31 mouse cellular contexts compared by ENCODE assay signal in genomic region chr13:98523719-98524316, GRCm38 (mm10). TPM values are rescaled to one million over a fixed set of nuclear protein-coding genes. Genes with fewer than 3 reads are reported as not detected.
A peak's percentile ranks its signal among the peaks of the same experiment; 100 is the strongest.
DNase-seq lines count a peak whose midpoint lies in the region; ATAC-seq lines count a peak whose summit lies in the region.
"Had no signal": no experiment of that assay in that cellular context is flagged by ENCODE, and none has a peak within 500 bp of the region (broad histone marks: within the 10 kb centered on the region; RNA-seq: fewer than 3 reads in every experiment).

No protein-coding gene starts in this region.

- no peaks in the 10 kb centered on the region for H3K36me3 ChIP-seq in heart, embryonic 10.5 days
- no peaks in the 10 kb centered on the region for H3K36me3 ChIP-seq in embryonic facial prominence, embryonic 10.5 days (replicated peaks)
- H3K36me3 ChIP-seq in embryonic facial prominence, embryonic 14.5 days (ENCODE audit: control insufficient read depth, insufficient read depth, low read length): no peaks in the 10 kb centered on the region
- H3K36me3 ChIP-seq in limb, embryonic 12.5 days: no peaks in the 10 kb centered on the region
- H3K36me3 ChIP-seq in hindbrain, embryonic 12.5 days: no peaks in the 10 kb centered on the region
- H3K36me3 ChIP-seq: forebrain, embryonic 12.5 days; heart, embryonic 13.5 days; hindbrain, embryonic 10.5 days; limb, embryonic 15.5 days; liver, embryonic 15.5 days; lung, embryonic 15.5 days; midbrain, embryonic 12.5 days had no signal

- H3K27me3 ChIP-seq in heart, embryonic 10.5 days (ENCODE audit: insufficient read depth, poor library complexity, severe bottlenecking): no peaks in the 10 kb centered on the region
- H3K27me3 ChIP-seq in embryonic facial prominence, embryonic 10.5 days (replicated peaks; ENCODE audit: low read depth, poor library complexity, severe bottlenecking): peaks cover 15% of the 10 kb centered on the region; the same call in 1 of the 2 replicates
- H3K27me3 ChIP-seq in embryonic facial prominence, embryonic 14.5 days (replicated peaks; ENCODE audit: control insufficient read depth, insufficient read depth, low read length): no peaks in the 10 kb centered on the region
- H3K27me3 ChIP-seq in limb, embryonic 12.5 days: peaks cover 5% of the 10 kb centered on the region; the same call in 1 of the 2 replicates
- no peaks in the 10 kb centered on the region for H3K27me3 ChIP-seq in hindbrain, embryonic 12.5 days
- H3K27me3 ChIP-seq: heart, embryonic 13.5 days; liver, embryonic 15.5 days; lung, embryonic 15.5 days had no signal

- WGBS in heart, embryonic 10.5 days: 77% methylated on average over 6 of the region's 6 CpGs
- WGBS in embryonic facial prominence, embryonic 10.5 days: 72% methylated on average over 6 of the region's 6 CpGs
- 63% methylated on average over 6 of the region's 6 CpGs for WGBS in embryonic facial prominence, embryonic 14.5 days
- 32% methylated on average over 6 of the region's 6 CpGs for WGBS in limb, embryonic 12.5 days
- WGBS in hindbrain, embryonic 12.5 days: 68% methylated on average over 6 of the region's 6 CpGs

- no peaks in the 10 kb centered on the region for H3K9me3 ChIP-seq in heart, embryonic 10.5 days
- peaks cover 9% of the 10 kb centered on the region; the same call in 1 of the 2 replicates for H3K9me3 ChIP-seq in embryonic facial prominence, embryonic 10.5 days
- H3K9me3 ChIP-seq in embryonic facial prominence, embryonic 14.5 days (ENCODE audit: control insufficient read depth, low read length): peaks cover 5% of the 10 kb centered on the region; the same call in 1 of the 2 replicates
- H3K9me3 ChIP-seq in limb, embryonic 12.5 days: peaks cover 10% of the 10 kb centered on the region; the same call in 1 of the 2 replicates
- no peaks in the 10 kb centered on the region for H3K9me3 ChIP-seq in hindbrain, embryonic 12.5 days (replicated peaks)
- H3K9me3 ChIP-seq: forebrain, embryonic 12.5 days; heart, embryonic 13.5 days; hindbrain, embryonic 10.5 days; liver, embryonic 15.5 days; lung, embryonic 15.5 days; midbrain, embryonic 12.5 days had no signal

- no peak overlapping the region for H3K27ac ChIP-seq in heart, embryonic 10.5 days
- no peak overlapping the region for H3K27ac ChIP-seq in embryonic facial prominence, embryonic 10.5 days (replicated peaks)
- H3K27ac ChIP-seq in embryonic facial prominence, embryonic 14.5 days (replicated peaks; ENCODE audit: low read depth, low read length): no peak overlapping the region
- H3K27ac ChIP-seq in limb, embryonic 12.5 days: no peak overlapping the region
- no peak overlapping the region for H3K27ac ChIP-seq in hindbrain, embryonic 12.5 days
- H3K27ac ChIP-seq: forebrain, embryonic 12.5 days; heart, embryonic 13.5 days; hindbrain, embryonic 10.5 days; hindbrain, postnatal 0 days; limb, embryonic 15.5 days; liver, embryonic 15.5 days; lung, embryonic 15.5 days; midbrain, embryonic 12.5 days had no signal

- H3K9ac ChIP-seq in embryonic facial prominence, embryonic 14.5 days (ENCODE audit: low read depth, low read length): no peak overlapping the region
- H3K9ac ChIP-seq in limb, embryonic 12.5 days (replicated peaks): no peak overlapping the region
- H3K9ac ChIP-seq in hindbrain, embryonic 12.5 days: no peak overlapping the region
- H3K9ac ChIP-seq: forebrain, embryonic 12.5 days; heart, embryonic 13.5 days; limb, embryonic 15.5 days; liver, embryonic 15.5 days; lung, embryonic 15.5 days; midbrain, embryonic 12.5 days had no signal

- peak; percentile 50; the same call in 1 of the 2 replicates for ATAC-seq in embryonic facial prominence, embryonic 14.5 days (ENCODE audit: low read depth)
- peak; percentile 81 for ATAC-seq in limb, embryonic 12.5 days (ENCODE audit: insufficient number of reproducible peaks, insufficient read depth, low FRiP score, low TSS enrichment, low read depth)
- ATAC-seq in hindbrain, embryonic 12.5 days (ENCODE audit: low FRiP score): no peak
- ATAC-seq: hindbrain, postnatal 0 days; intestine, postnatal 0 days had no signal

- no peak overlapping the region for H3K4me2 ChIP-seq in embryonic facial prominence, embryonic 14.5 days (ENCODE audit: low read depth, low read length)
- H3K4me2 ChIP-seq in limb, embryonic 12.5 days: no peak overlapping the region
- no peak overlapping the region for H3K4me2 ChIP-seq in hindbrain, embryonic 12.5 days (replicated peaks)
- H3K4me2 ChIP-seq: forebrain, embryonic 12.5 days; heart, embryonic 13.5 days; limb, embryonic 15.5 days; liver, embryonic 15.5 days; lung, embryonic 15.5 days; midbrain, embryonic 12.5 days had no signal

- no peaks in the 10 kb centered on the region for H3K4me1 ChIP-seq in heart, embryonic 10.5 days
- peaks cover 4% of the 10 kb centered on the region; the same call in 1 of the 2 replicates for H3K4me1 ChIP-seq in embryonic facial prominence, embryonic 10.5 days
- H3K4me1 ChIP-seq in embryonic facial prominence, embryonic 14.5 days (ENCODE audit: control insufficient read depth, insufficient read depth, low read length): no peaks in the 10 kb centered on the region
- peaks cover 11% of the 10 kb centered on the region for H3K4me1 ChIP-seq in limb, embryonic 12.5 days (replicated peaks)
- H3K4me1 ChIP-seq in hindbrain, embryonic 12.5 days: no peaks in the 10 kb centered on the region
- H3K4me1 ChIP-seq: forebrain, embryonic 12.5 days; heart, embryonic 13.5 days; hindbrain, embryonic 10.5 days; liver, embryonic 15.5 days; lung, embryonic 15.5 days; midbrain, embryonic 12.5 days had no signal

- peak; percentile 38 for DNase-seq in heart, embryonic 10.5 days (ENCODE audit: low spot score)
- no peak for DNase-seq in heart, postnatal 36 days
- peak; percentile 6 for DNase-seq in embryonic facial prominence, embryonic 10.5 days (ENCODE audit: low spot score)
- DNase-seq in embryonic facial prominence, embryonic 14.5 days (ENCODE audit: low spot score): peak; percentile 55
- DNase-seq in frontal cortex, postnatal 36 days (ENCODE audit: low spot score in 2 of 2): no peak
- DNase-seq: adrenal gland, postnatal 36 days; cerebellum, adult 2 months; cerebellum, postnatal 14 days; gastrocnemius, postnatal 25 days; heart, adult 18-20 months; heart, postnatal 10 days; kidney, adult 9 months; kidney, postnatal 10 days; layer of hippocampus, postnatal 36 days had no signal

- H3K4me3 ChIP-seq in heart, embryonic 10.5 days: no peak overlapping the region
- H3K4me3 ChIP-seq in embryonic facial prominence, embryonic 10.5 days: no peak overlapping the region
- H3K4me3 ChIP-seq in embryonic facial prominence, embryonic 14.5 days (ENCODE audit: low read depth, low read length): no peak overlapping the region
- no peak overlapping the region for H3K4me3 ChIP-seq in limb, embryonic 12.5 days (replicated peaks)
- no peak overlapping the region for H3K4me3 ChIP-seq in hindbrain, embryonic 12.5 days
- H3K4me3 ChIP-seq: erythroblast, embryonic 14.5 days; forebrain, embryonic 12.5 days; heart, embryonic 13.5 days; hindbrain, embryonic 10.5 days; limb, embryonic 15.5 days; liver, embryonic 15.5 days; lung, embryonic 15.5 days; midbrain, embryonic 12.5 days had no signal

- intact Hi-C loops in heart, postnatal 36 days (cut with DNase I): no loop called here

RNA-seq across cellular contexts. Expression of gene Gm10320, which starts 32.0 kb away (rescaled TPM):
- 0.48 and 0.82 TPM in 2 replicates for polyA plus RNA-seq in heart, embryonic 10.5 days (2016; fragmentation: Nextera tagmentation; extraction: Ambion mirVana)
- not detected for total RNA-seq in heart, postnatal 36 days (2021)
- polyA plus RNA-seq in embryonic facial prominence, embryonic 10.5 days (2016; fragmentation: Nextera tagmentation; extraction: Ambion mirVana): 0.79 and 0.88 TPM in 2 replicates
- polyA plus RNA-seq in embryonic facial prominence, embryonic 14.5 days (2014; fragmentation: Nextera tagmentation; extraction: Ambion mirVana): 1.5 and 2.4 TPM in 2 replicates
- polyA plus RNA-seq in limb, embryonic 12.5 days (2016; fragmentation: Nextera tagmentation; extraction: Ambion mirVana): 1.3 and 1.7 TPM in 2 replicates
- polyA plus RNA-seq in hindbrain, embryonic 12.5 days (2016; fragmentation: Nextera tagmentation; extraction: Ambion mirVana): 0.74 TPM in 1 of 2 replicates, not detected in the other
- total RNA-seq: adrenal gland, adult 18-20 months; gastrocnemius, adult 18-20 months; gastrocnemius, postnatal 25 days; heart, adult 18-20 months; heart, postnatal 10 days; layer of hippocampus, postnatal 36 days; left cerebral cortex, postnatal 10 days; monocyte, adult 5-6 weeks had no signal
- polyA plus RNA-seq: testis, adult 2 months had no signal

Comparison
In these comparisons a context has a peak if more than half of its experiments do, and no peak if none do; other contexts are left out.
1. DNase-seq: peak in heart, embryonic 10.5 days (single experiment), embryonic facial prominence, embryonic 10.5 days (single experiment) and embryonic facial prominence, embryonic 14.5 days (single experiment); none in heart, postnatal 36 days (0 of 2) and frontal cortex, postnatal 36 days (0 of 2).